Mouse (Mus musculus) C2C12 (cell line): ENCODE data around the gene Ephx4.

ENCODE experiments used
- CTCF ChIP-seq: IDR thresholded peaks from one replicate; pipeline ENCODE4 v1.5.1; 2011; ENCODE audit not compliant: control insufficient read depth, insufficient read depth, insufficient read length
- FOSL1 ChIP-seq: IDR thresholded peaks from one replicate; pipeline ENCODE4 v1.8.0; 2011; ENCODE audit warnings: mild to moderate bottlenecking, low read length; ENCODE audit not compliant: poor library complexity, insufficient read depth, severe bottlenecking
- MAX ChIP-seq: IDR thresholded peaks from one replicate; pipeline ENCODE4 v1.6.1; 2011; ENCODE audit warnings: mild to moderate bottlenecking, control low read depth
- MYOD1 ChIP-seq: IDR thresholded peaks from one replicate; pipeline ENCODE4 v1.6.1; 2011; ENCODE audit warnings: low read depth; ENCODE audit not compliant: control insufficient read depth, insufficient read length
- MYOG ChIP-seq: IDR thresholded peaks from one replicate; pipeline ENCODE4 v1.6.1; 2011; ENCODE audit not compliant: control insufficient read depth, insufficient read length; ENCODE audit errors: extremely low read depth
- USF1 ChIP-seq: IDR thresholded peaks from one replicate; pipeline ENCODE4 v1.6.1; 2011; ENCODE audit warnings: low read depth, mild to moderate bottlenecking, control low read depth, moderate library complexity

- TF ChIP-seq USF1 (no peak), MYOG (no peak), MAX (no peak), CTCF (no peak), FOSL1 (no peak), MYOD1 (no peak)
Measured at GRCm38 (mm10) chr5:107462147-107463076, 59.9 kb downstream of the Ephx4 start.
